Mouse (Mus musculus): ENCODE results near the gene Abhd16a.

DNA sequence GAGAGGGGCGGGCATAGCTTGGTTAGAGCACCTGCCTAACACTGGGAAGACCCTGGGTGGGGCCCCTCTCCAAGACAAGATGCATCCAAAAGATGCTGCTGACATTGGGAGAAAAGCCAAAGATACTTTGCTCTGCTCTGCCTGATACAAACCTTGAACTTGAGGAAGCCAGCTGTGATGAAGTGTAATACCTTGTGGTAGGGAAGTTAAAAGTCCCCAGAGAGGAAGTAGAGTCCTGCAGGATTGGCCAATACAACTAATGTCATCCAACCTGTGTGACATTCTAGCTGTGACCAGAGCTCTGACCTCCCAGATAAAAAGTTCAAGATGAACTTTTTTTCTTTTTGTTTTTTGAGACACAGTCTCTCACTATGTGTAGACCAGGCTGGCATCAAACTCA lies 36.0 kb downstream of the Abhd16a start:
- TF ChIP-seq GATA1 (IDR thresholded peaks at IDR 0.05; ENCODE audit: borderline replicate concordance, low read length) (no peak), FLI1 (IDR thresholded peaks at IDR 0.05; ENCODE audit: low read length) (no peak)
